Mouse (Mus musculus) olfactory bulb, adult 2 months (tissue): ENCODE measurements around the gene Fggy.

Experiments used
- CTCF ChIP-seq: fragments of 200-500 bp; IDR thresholded peaks from 2 replicates; pipeline ENCODE4 v1.5.1; 2012; ENCODE audit warnings: low read depth, mild to moderate bottlenecking, low read length, moderate library complexity; ENCODE audit not compliant: insufficient read depth
- POLR2A ChIP-seq: fragments of 200-500 bp; IDR thresholded peaks from 2 replicates; pipeline ENCODE4 v1.6.1; 2012; ENCODE audit warnings: mild to moderate bottlenecking, low read depth, low read length, moderate library complexity; ENCODE audit not compliant: insufficient read depth

GRCm38 (mm10) chr4:95920448-95920847, 363.1 kb downstream of the Fggy start:
- TF ChIP-seq POLR2A (no peak), CTCF (no peak)
